Mouse (Mus musculus): ENCODE measurements around the gene Mrpl4. TPM values are rescaled to one million over a fixed set of nuclear protein-coding genes. Genes with fewer than 3 reads are reported as not detected.

The Mrpl4 gene
- 10 to 100 TPM; 31.9 to 42.1 TPM for total RNA-seq (2023)

DNA sequence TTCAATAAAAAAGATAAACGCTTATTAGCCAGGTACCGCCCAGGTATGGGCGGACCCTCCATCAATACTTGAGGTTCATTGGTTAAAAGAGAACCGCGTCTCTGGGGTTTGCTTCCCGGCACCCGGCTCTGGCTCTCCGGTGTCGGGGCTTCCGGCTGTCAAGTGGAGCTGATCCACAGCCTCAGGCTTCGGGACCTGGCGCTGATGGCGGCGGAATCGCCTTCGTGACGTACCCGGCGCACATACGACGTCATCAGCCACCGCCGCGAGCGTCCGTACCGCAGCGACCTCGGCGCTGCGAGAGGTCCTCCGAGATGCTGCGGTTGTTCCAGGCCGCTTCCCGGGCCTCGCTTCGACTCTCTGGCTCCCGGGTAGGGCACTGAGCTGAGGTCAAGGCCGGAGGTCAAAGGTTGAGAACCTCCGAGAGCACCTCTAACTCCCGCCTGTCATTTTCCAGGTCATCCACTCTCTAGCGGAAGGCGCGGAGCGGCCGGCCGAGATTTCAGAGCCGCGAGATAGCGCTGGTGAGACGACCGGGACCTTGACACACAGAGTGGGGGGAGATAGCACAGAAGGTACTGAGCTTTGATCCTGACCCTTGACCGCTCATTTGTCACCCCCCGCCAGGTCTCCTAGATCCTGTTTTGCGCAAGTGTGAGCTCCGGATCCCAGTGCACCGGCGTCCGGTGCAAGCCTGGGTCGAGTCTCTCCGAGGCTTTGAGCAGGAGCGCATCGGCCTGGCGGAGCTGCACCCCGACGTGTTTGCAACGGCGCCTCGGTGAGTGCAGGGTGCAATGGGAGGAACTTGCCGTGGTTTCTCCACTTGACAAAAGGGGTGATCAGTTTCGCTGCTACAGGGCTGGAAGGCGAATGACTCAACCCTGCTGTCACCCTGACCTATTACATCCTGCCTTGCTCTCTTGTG lies at the start of gene Mrpl4:
Mrpl4 (plus strand) TSS at position 112 of the 925 bp plus-strand sequence.

GRCm38 (mm10) chr9:20959430-20959938 lies 43.1 kb upstream of the Mrpl4 start, which contains the start of gene Dnmt1:
Gene Dnmt1 (minus strand): TSS chr9:20959888.

GRCm38 (mm10) chr9:20976216-20976960 lies 26.1 kb upstream of the Mrpl4 start, which contains the start of gene S1pr2:
Gene S1pr2 (minus strand): TSS chr9:20976781.

GRCm38 (mm10) chr9:21015571-21016130 lies 13.1 kb downstream of the Mrpl4 start, which contains the start of gene Icam1:
Gene Icam1 (plus strand): TSS chr9:21015985.

DNA sequence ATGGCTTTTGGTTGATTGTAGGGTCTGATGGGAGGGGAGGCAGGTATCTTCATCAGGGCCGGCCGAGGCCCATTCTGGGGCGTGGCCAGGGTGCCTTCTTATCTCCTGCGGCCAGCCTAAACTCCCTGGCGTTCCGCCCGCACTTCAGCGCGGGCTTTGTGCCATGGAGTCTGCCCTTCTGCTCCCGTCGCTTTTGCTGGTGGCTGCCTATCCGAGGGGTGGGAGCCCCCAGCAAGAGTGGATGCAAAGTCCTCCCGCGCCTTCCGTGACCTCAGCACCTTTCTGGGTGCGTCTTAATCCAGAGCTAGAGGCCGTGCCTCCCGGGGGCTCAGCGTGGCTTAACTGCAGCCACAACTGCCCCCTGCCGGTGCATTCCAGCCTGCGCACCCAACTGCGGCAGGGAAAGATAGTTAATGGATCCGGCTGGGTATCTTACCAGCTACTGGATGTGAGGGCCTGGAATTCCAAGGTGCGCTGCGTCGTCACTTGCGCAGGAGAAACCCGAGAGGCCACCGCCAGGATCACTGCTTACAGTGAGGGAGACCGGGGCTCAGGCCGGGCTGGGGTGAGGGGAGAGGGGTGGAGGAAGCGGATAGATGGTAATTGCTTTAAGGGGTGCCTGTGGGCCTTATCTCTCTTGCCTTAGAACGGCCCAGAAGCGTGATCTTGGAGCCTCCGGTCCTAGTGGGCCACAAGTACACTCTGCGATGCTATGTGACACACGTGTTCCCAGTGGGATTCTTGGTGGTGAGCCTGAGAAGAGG lies 26.9 kb downstream of the Mrpl4 start, which contains the start of gene Icam4:
Icam4 (plus strand) TSS at position 83 of the 764 bp plus-strand sequence.

GRCm38 (mm10) chr9:21031896-21032351 lies 29.4 kb downstream of the Mrpl4 start, which contains the start of gene Icam5:
Gene Icam5 (plus strand): TSS chr9:21032073.

Other genes with a start within 250 kb of the Mrpl4 start
- 1 to 10 TPM in 1 of 2 experiments, under 1 TPM in 1; 0.60 to 1.1 TPM for gene Col5a3, start 187.7 kb upstream of the Mrpl4 start, total RNA-seq (2023)
- not detected for gene Rdh8, start 184.2 kb upstream of the Mrpl4 start, total RNA-seq (2023)
- 1 to 10 TPM; 5.6 to 6.5 TPM for gene A230050P20Rik, start 134.1 kb upstream of the Mrpl4 start, total RNA-seq (2023)
- gene Angptl6, start 123.0 kb upstream of the Mrpl4 start, total RNA-seq (2023): 1 to 10 TPM in 1 of 2 experiments, under 1 TPM in 1; 0.22 to 1.0 TPM
- gene Ppan, start 114.6 kb upstream of the Mrpl4 start, total RNA-seq (2023): 10 to 100 TPM; 25.9 to 32.1 TPM
- 10 to 100 TPM; 74.2 to 83.2 TPM for gene Eif3g, start 104.1 kb upstream of the Mrpl4 start, total RNA-seq (2023)
- gene Dnmt1, start 42.9 kb upstream of the Mrpl4 start, total RNA-seq (2023): 100 to 1,000 TPM; 108 to 111 TPM
- gene S1pr2, start 26.0 kb upstream of the Mrpl4 start, total RNA-seq (2023): 1 to 10 TPM; 5.7 to 7.9 TPM
- gene Icam1, start 13.2 kb downstream of the Mrpl4 start, total RNA-seq (2023): 10 to 100 TPM; 16.2 to 16.3 TPM
- gene Icam4, start 26.6 kb downstream of the Mrpl4 start, total RNA-seq (2023): 1 to 10 TPM; 2.4 to 4.5 TPM
- gene Icam5, start 29.3 kb downstream of the Mrpl4 start, total RNA-seq (2023): not detected
- not detected for gene Zglp1, start 64.4 kb downstream of the Mrpl4 start, total RNA-seq (2023)
- gene Gm49373, start 70.4 kb downstream of the Mrpl4 start, total RNA-seq (2023): under 1 TPM; 0.22 to 0.29 TPM
- 1 to 10 TPM; 6.5 to 6.9 TPM for gene Fdx1l, start 70.9 kb downstream of the Mrpl4 start, total RNA-seq (2023)
- 1 to 10 TPM; 1.5 to 2.5 TPM for gene Gm38431, start 89.3 kb downstream of the Mrpl4 start, total RNA-seq (2023)
- 10 to 100 TPM; 49.1 to 62.5 TPM for gene Raver1, start 89.3 kb downstream of the Mrpl4 start, total RNA-seq (2023)
- 10 to 100 TPM; 40.0 to 51.1 TPM for gene Tyk2, start 128.5 kb downstream of the Mrpl4 start, total RNA-seq (2023)
- 10 to 100 TPM; 69.5 to 82.3 TPM for gene Cdc37, start 147.2 kb downstream of the Mrpl4 start, total RNA-seq (2023)
- 1 to 10 TPM; 5.0 to 7.1 TPM for gene Pde4a, start 163.0 kb downstream of the Mrpl4 start, total RNA-seq (2023)
- 10 to 100 TPM; 27.2 to 28.5 TPM for gene Keap1, start 236.6 kb downstream of the Mrpl4 start, total RNA-seq (2023)
- 1 to 10 TPM; 2.2 to 2.4 TPM for gene S1pr5, start 245.7 kb downstream of the Mrpl4 start, total RNA-seq (2023)

Measured in neutrophil, adult 59 days (primary cell).